Mouse (Mus musculus) kidney, adult 2 months (tissue): ENCODE measurements around the gene Tspan12. TPM values are rescaled to one million over a fixed set of nuclear protein-coding genes. Genes with fewer than 3 reads are reported as not detected.

Experiments
- DNase-seq: peaks from one replicate; pipeline ENCODE4 v3.0.0; 2021
- H3K27ac ChIP-seq: fragments of 200-500 bp; 2 replicates; pipeline ENCODE4 v1.5.1; 2012; ENCODE audit warnings: low read depth, low read length, control low read depth, inconsistent platforms; ENCODE audit not compliant: insufficient read depth
- H3K27me3 ChIP-seq: fragments of 200-500 bp; replicated peaks from 2 replicates; pipeline ENCODE4 v1.6.1; 2012; ENCODE audit warnings: mild to moderate bottlenecking, moderate library complexity, low read length, inconsistent platforms; ENCODE audit not compliant: control insufficient read depth, insufficient read depth
- H3K36me3 ChIP-seq: fragments of 200-500 bp; 2 replicates; pipeline ENCODE4 v1.6.1; 2012; ENCODE audit warnings: mild to moderate bottlenecking, moderate library complexity, low read length, inconsistent platforms; ENCODE audit not compliant: control insufficient read depth, insufficient read depth
- H3K4me1 ChIP-seq: fragments of 200-500 bp; 2 replicates; pipeline ENCODE4 v1.6.1; 2011; ENCODE audit warnings: low read length; ENCODE audit not compliant: control insufficient read depth, insufficient read depth
- H3K4me3 ChIP-seq: fragments of 200-500 bp; 2 replicates; pipeline ENCODE4 v1.5.1; 2011; ENCODE audit warnings: mild to moderate bottlenecking, low read depth, low read length, control low read depth; ENCODE audit not compliant: insufficient read depth
- CTCF ChIP-seq: fragments of 200-500 bp; conservative IDR thresholded peaks from 2 replicates; pipeline ENCODE4 v1.5.1; 2011; ENCODE audit warnings: low read depth, mild to moderate bottlenecking, control low read depth, low read length, moderate library complexity, mixed read lengths; ENCODE audit not compliant: insufficient read depth, insufficient read length
- POLR2A ChIP-seq: fragments of 200-500 bp; IDR thresholded peaks from one replicate; pipeline ENCODE4 v1.6.1; 2011; ENCODE audit warnings: low read depth, low read length, control low read depth
- WGBS: fragments of 180-500 bp; shearing (Covaris S2); methylation state at CpG from one replicate; pipeline ENCODE4 v1.1.7; 2018; 5-methylcytosine and 5-hydroxymethylcytosine counted together
- polyA plus RNA-seq: library from polyadenylated mRNA; depleted of rRNA; stranded (reverse); fragments of >200 nt; gene quantifications from 2 replicates; pipeline ENCODE4 v1.2.3, GENCODE M21; 2012

The Tspan12 gene
- polyA plus RNA-seq, 1 experiment = 21.7 TPM

DNA sequence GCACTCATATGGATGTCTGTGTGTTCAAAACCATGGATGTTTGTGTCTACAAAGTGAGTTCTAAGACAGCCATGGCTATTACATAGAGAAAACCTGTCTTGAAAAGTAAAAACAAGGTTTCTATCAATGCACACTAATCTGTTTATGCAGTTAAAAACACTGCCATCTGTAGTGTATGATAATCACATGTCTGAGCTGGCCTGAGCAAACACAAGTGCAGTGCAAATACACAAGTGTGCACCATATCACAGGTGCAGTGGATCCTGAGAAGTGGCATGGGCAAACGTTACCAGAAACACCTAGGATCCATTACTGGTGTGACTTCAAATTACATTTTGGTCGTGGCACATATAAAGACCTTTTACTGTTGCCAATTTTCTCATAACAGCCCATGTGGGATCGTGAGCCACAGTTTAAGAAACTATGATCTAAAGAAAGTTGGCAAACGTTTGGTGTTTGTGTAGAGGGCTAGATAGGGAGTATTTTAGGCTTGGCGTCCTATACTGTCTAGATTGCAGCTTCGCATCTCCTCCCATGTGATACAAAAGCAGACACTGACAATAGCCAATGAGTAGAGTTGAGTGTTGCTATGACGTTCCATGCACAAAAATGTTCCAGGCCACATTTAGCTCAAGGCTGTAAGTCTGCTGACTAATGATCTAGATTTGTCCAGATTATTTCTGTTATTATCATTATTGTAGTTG is 78.0 kb downstream of the Tspan12 start:
- Histone ChIP-seq H3K4me1 (no peaks in the 10 kb centered on the region), H3K27me3 (no peaks in the 10 kb centered on the region), H3K36me3 (no peaks in the 10 kb centered on the region; the same call in 1 of the 2 replicates), H3K4me3 (no peak overlapping the region), H3K27ac (no peak overlapping the region)
- 87% methylated on average over 7 of the region's 7 CpGs for WGBS
- no peak for TF ChIP-seq CTCF
- no peak for TF ChIP-seq POLR2A
- DNase-seq = no peak

GRCm38 (mm10) chr6:21769447-21769809 is 82.9 kb downstream of the Tspan12 start:
- DNase-seq = no peak
- Histone ChIP-seq H3K4me3 (no peak overlapping the region), H3K36me3 (no peaks in the 10 kb centered on the region; the same call in 1 of the 2 replicates), H3K27ac (no peak overlapping the region), H3K4me1 (no peaks in the 10 kb centered on the region), H3K27me3 (no peaks in the 10 kb centered on the region)
- TF ChIP-seq CTCF (no peak), POLR2A (no peak)
- WGBS = 79% methylated on average over 1 of the region's 1 CpGs

GRCm38 (mm10) chr6:21768745-21769446 is 83.4 kb downstream of the Tspan12 start:
- DNase-seq = peak; percentile 55
- H3K27ac ChIP-seq = no peak overlapping the region
- no peak for TF ChIP-seq POLR2A
- no peak for TF ChIP-seq CTCF
- H3K36me3 ChIP-seq = no peaks in the 10 kb centered on the region; the same call in 1 of the 2 replicates
- no peak overlapping the region for H3K4me3 ChIP-seq
- H3K4me1 ChIP-seq = no peaks in the 10 kb centered on the region
- H3K27me3 ChIP-seq = no peaks in the 10 kb centered on the region
- 61% methylated on average over 9 of the region's 9 CpGs for WGBS

GRCm38 (mm10) chr6:21767787-21768221 is 84.5 kb downstream of the Tspan12 start:
- no peak overlapping the region for H3K27ac ChIP-seq
- no peak for DNase-seq
- H3K36me3 ChIP-seq = no peaks in the 10 kb centered on the region; the same call in 1 of the 2 replicates
- no peak overlapping the region for H3K4me3 ChIP-seq
- WGBS = 62% methylated on average over 12 of the region's 12 CpGs
- no peaks in the 10 kb centered on the region for H3K4me1 ChIP-seq
- H3K27me3 ChIP-seq = no peaks in the 10 kb centered on the region
- TF ChIP-seq CTCF = no peak
- TF ChIP-seq POLR2A = no peak

DNA sequence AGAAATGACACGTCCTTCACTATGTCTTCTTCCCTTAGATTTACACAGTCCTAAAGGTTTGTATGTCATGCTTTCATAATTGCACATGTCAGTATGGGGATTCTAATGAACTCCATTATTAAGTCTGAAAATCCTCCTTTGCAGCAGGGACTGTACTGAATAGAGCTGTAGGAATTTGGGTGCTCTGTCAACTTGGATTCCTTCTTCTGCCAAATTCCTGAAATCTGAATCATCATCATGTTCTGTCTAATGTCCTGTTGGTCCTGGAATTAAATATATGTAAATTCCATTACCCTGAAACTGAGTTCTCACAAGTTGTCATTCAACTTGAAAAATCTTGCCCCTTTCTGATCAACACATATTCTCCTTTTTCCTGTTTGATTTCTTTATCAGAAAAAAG is 104.8 kb downstream of the Tspan12 start:
- no peaks in the 10 kb centered on the region for H3K27me3 ChIP-seq
- no peak for DNase-seq
- H3K4me3 ChIP-seq = no peak overlapping the region
- no peaks in the 10 kb centered on the region for H3K4me1 ChIP-seq
- no peaks in the 10 kb centered on the region for H3K36me3 ChIP-seq
- TF ChIP-seq POLR2A = no peak
- no peak for TF ChIP-seq CTCF
- no peak overlapping the region for H3K27ac ChIP-seq
- 83% methylated on average over 1 of the region's 1 CpGs for WGBS

GRCm38 (mm10) chr6:21744615-21745266 is 107.6 kb downstream of the Tspan12 start:
- no peaks in the 10 kb centered on the region for H3K4me1 ChIP-seq
- DNase-seq = no peak
- H3K27me3 ChIP-seq = no peaks in the 10 kb centered on the region
- 35% methylated on average over 3 of the region's 3 CpGs for WGBS
- no peak overlapping the region for H3K27ac ChIP-seq
- TF ChIP-seq POLR2A (no peak), CTCF (no peak)
- no peak overlapping the region for H3K4me3 ChIP-seq
- no peaks in the 10 kb centered on the region for H3K36me3 ChIP-seq

DNA sequence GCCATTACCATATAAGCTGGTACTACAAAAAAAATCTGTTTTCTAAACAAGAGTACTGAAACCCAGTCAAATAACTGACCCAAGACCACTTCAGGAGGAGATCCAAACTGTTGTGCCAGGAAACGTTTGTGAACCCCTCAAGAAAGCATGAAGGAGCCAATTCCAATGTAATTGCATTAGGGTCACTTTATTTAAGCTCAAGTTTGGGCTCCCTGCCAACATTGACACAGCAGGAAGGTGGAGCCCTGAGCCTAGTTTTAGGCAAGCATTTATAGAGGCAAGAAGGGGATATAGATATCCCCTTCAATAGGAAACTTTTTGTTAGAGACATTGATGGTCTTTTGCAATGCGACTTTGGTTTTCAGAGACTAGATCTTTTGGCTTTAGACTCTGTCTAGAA is 111.7 kb downstream of the Tspan12 start:
- WGBS = 59% methylated on average over 2 of the region's 2 CpGs
- TF ChIP-seq POLR2A = no peak
- no peak for TF ChIP-seq CTCF
- no peak for DNase-seq
- H3K4me3 ChIP-seq = no peak overlapping the region
- H3K27me3 ChIP-seq = no peaks in the 10 kb centered on the region
- no peaks in the 10 kb centered on the region for H3K36me3 ChIP-seq
- no peak overlapping the region for H3K27ac ChIP-seq
- H3K4me1 ChIP-seq = no peaks in the 10 kb centered on the region
